Mouse (Mus musculus) embryonic facial prominence, embryonic 13.5 days (tissue): ENCODE measurements around the gene Nectin4. TPM values are rescaled to one million over a fixed set of nuclear protein-coding genes. Genes with fewer than 3 reads are reported as not detected.

Experiments used
- ATAC-seq: fragments of 200-750 bp; cut with Nextera tagmentation; 2 replicates; pipeline ENCODE4 v1.8.0; 2017; ENCODE audit warnings: low read depth; ENCODE audit not compliant: insufficient number of reproducible peaks, insufficient read depth, low FRiP score, low TSS enrichment
- H3K27ac ChIP-seq: fragments of 300-500 bp; sonication (generic); 2 replicates; pipeline ENCODE4 v1.5.1; 2015; ENCODE audit warnings: moderate library complexity, mild to moderate bottlenecking, inconsistent platforms
- H3K27me3 ChIP-seq: fragments of 300-500 bp; sonication (generic); 2 replicates; pipeline ENCODE4 v1.6.1; 2015; ENCODE audit warnings: mild to moderate bottlenecking, inconsistent platforms
- H3K36me3 ChIP-seq: fragments of 300-500 bp; sonication (generic); 2 replicates; pipeline ENCODE4 v1.6.1; 2015; ENCODE audit warnings: mild to moderate bottlenecking, inconsistent platforms
- H3K4me1 ChIP-seq: fragments of 300-500 bp; sonication (generic); 2 replicates; pipeline ENCODE4 v1.6.1; 2015; ENCODE audit warnings: inconsistent platforms
- H3K4me2 ChIP-seq: fragments of 300-500 bp; sonication (generic); 2 replicates; pipeline ENCODE4 v1.6.1; 2015; ENCODE audit warnings: moderate library complexity, mild to moderate bottlenecking, inconsistent platforms
- H3K4me3 ChIP-seq: fragments of 300-500 bp; sonication (generic); 2 replicates; pipeline ENCODE4 v1.5.1; 2015; ENCODE audit warnings: mild to moderate bottlenecking, inconsistent platforms
- H3K9ac ChIP-seq: fragments of 300-500 bp; sonication (generic); 2 replicates; pipeline ENCODE4 v1.6.1; 2015; ENCODE audit warnings: mild to moderate bottlenecking, inconsistent platforms
- H3K9me3 ChIP-seq: fragments of 300-500 bp; sonication (generic); 2 replicates; pipeline ENCODE4 v1.6.1; 2016; ENCODE audit warnings: inconsistent platforms
- WGBS: fragments of 180-500 bp; shearing (Covaris S2); methylation state at CpG from one replicate; pipeline ENCODE4 v1.1.7; 2015; ENCODE audit warnings: mixed read lengths; 5-methylcytosine and 5-hydroxymethylcytosine counted together
- polyA plus RNA-seq: library from polyadenylated mRNA; unstranded; fragments of >200 nt; fragmentation: Nextera tagmentation; extraction: Ambion mirVana; gene quantifications from 2 replicates; pipeline ENCODE4 v1.2.1, GENCODE M21; 2015

Nectin4 gene
- polyA plus RNA-seq, 1 experiment from 2014 or later, result 21.6 TPM

DNA sequence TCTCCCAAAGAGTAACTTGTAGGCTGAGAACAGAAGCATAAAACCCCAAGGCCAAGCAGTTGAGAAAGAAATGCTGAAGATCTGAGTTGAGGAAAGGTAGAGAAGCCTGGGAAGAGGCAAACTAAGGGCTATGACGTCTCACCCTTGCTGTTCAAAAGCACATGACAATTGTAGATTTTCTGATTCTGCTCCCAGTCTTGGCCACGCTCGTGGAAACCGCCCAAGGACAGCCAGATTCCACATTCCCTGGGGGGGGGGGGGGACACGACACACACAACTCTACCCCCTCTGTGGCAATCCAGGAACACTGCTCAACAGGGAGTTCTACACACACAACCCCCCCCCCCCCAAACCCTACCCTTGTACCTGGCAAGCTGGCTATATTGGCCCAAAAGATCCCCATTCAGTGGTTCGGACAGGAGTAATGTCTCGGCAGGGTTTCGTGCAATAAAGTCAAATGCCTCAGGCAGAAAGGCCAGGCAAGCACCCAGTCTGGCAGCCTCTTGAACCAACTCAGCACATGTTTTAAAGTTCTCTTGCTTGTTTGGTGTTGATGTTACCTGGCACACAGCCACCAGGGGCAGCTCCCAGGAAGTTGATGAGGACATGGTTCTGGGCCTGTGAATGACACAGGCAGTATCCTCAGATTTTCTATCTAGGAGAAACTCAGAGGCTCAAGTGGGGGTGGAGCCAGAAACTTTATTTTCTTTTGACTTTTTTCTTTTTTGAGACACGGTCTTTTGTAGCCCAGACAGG, 25.8 kb upstream of the Nectin4 start:
- Histone ChIP-seq H3K27ac (no peak overlapping the region), H3K27me3 (no peaks in the 10 kb centered on the region), H3K4me1 (peaks cover 22% of the 10 kb centered on the region), H3K4me2 (peak overlapping the region; percentile 86), H3K4me3 (no peak overlapping the region; the same call in 1 of the 2 replicates), H3K9me3 (0 out of 2 replicates have a peak, but pooled peaks cover 6% of the 10 kb centered on the region), H3K36me3 (peaks cover 46% of the 10 kb centered on the region), H3K9ac (no peak overlapping the region)
- 0 out of 2 replicates have a peak, but pooled peaks have one; percentile 16 for ATAC-seq
- WGBS, result 74% methylated on average over 8 of the region's 9 CpGs

DNA sequence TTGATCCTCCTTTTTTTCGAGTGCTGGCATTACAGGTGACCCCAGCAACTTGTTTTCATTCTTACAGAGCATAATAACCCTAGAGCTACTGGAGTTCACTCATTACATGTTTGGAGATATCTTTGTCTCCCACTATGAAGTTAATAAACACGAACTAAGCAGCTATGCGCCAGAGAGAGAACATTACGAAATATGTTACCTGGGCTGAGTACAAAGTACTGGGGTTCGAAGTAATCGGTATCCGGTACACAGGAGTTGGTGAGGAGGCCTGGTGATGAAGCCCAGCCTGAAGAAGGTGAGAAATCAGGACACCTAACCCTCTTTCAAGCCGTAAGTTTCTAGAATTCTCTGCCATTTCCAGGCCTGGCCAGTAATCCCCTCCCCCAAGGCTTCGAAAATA, 25.2 kb upstream of the Nectin4 start:
- Histone ChIP-seq H3K4me3 (peak overlapping the region; percentile 92), H3K4me1 (peaks cover 22% of the 10 kb centered on the region), H3K36me3 (peaks cover 41% of the 10 kb centered on the region), H3K9ac (peak overlapping the region; percentile 89), H3K4me2 (peak overlapping the region; percentile 86), H3K27me3 (no peaks in the 10 kb centered on the region), H3K9me3 (0 out of 2 replicates have a peak, but pooled peaks cover 6% of the 10 kb centered on the region), H3K27ac (no peak overlapping the region)
- 77% methylated on average over 9 of the region's 9 CpGs for WGBS
- no peak for ATAC-seq

DNA sequence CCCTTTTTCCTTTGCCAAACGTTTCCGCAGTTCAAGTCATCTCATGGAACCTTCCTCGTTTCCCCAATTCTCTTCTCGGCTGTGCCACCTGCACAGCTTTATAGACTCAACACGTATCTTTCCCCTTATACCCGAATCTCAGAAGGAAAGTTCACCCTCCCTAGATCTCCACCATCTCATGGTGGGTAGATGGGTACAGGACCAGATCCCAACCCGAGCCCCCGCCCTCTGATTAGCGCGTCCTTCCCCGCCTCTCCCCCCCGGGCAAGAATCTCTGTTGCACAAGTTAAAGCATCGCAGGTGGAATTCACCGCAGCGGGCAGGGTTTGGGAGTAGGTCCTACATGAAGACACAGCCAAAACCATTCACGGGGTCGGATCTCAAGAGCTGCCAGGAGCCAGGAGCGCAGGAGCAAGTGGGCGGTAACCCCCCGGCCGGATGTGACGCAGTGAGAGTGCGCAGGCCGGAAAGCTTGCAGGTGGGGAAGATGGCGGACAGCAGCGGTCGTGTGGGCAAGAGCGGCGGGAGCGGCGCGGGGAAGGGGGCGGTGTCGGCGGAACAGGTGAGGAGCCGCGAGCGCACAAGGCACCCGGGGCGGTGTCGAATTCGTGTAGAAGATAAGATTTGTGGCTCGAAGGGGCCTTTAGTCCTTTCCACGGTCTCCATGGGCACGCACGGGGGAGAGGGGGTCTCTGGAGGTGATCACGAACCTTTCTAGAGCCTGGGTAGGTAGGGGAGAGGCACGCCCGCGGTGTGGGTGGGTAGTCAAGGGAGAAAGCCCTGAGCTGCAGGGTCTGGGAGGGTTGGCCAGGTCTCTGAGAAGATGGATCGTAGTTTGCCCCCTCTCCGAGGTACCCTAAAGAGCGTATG, 24.4 kb upstream of the Nectin4 start, which contains the start of the genes Nit1 and Pfdn2:
Gene Nit1 (minus strand): TSS at position 422 of the 870 bp plus-strand sequence.
Gene Pfdn2 (plus strand): TSS at position 446 of the 870 bp plus-strand sequence.
- H3K36me3 ChIP-seq, result peaks cover 33% of the 10 kb centered on the region
- peak within 1 kb of the TSS; percentile 89 for H3K9ac ChIP-seq
- H3K4me2 ChIP-seq, result peak within 1 kb of the TSS; percentile 86
- H3K9me3 ChIP-seq, result 0 out of 2 replicates have a peak, but pooled peaks cover 6% of the 10 kb centered on the region
- H3K4me3 ChIP-seq, result peak within 1 kb of the TSS; percentile 92
- H3K27me3 ChIP-seq, result no peaks in the 10 kb centered on the region
- peak within 1 kb of the TSS; percentile 73 for H3K27ac ChIP-seq
- ATAC-seq, result peak; percentile 86
- peaks cover 22% of the 10 kb centered on the region for H3K4me1 ChIP-seq
- 1% methylated on average over 53 of the region's 53 CpGs for WGBS

DNA sequence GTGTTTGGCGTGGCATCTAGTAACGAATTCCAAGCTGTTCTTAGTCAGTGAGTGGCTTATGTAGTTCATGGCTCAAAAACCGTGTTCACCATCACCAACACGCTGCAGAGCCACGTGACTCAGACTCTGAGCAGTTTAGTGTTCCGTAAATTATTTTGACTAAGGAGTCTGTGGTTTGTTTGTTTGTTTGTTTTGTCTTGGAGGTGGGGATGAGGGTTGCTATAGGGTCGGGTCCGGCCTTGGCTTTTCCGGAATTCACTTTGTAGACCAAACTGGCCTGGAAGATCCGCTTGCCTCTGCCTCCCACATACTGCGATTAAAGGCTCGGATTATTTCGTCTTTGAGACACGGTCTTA, 23.8 kb upstream of the Nectin4 start:
- Histone ChIP-seq H3K27ac (no peak overlapping the region), H3K4me3 (peak overlapping the region; percentile 92), H3K9me3 (0 out of 2 replicates have a peak, but pooled peaks cover 6% of the 10 kb centered on the region), H3K9ac (peak overlapping the region; percentile 89), H3K4me1 (peaks cover 22% of the 10 kb centered on the region), H3K36me3 (peaks cover 27% of the 10 kb centered on the region), H3K27me3 (no peaks in the 10 kb centered on the region), H3K4me2 (peak overlapping the region; percentile 86)
- 2% methylated on average over 14 of the region's 14 CpGs for WGBS
- no peak for ATAC-seq

DNA sequence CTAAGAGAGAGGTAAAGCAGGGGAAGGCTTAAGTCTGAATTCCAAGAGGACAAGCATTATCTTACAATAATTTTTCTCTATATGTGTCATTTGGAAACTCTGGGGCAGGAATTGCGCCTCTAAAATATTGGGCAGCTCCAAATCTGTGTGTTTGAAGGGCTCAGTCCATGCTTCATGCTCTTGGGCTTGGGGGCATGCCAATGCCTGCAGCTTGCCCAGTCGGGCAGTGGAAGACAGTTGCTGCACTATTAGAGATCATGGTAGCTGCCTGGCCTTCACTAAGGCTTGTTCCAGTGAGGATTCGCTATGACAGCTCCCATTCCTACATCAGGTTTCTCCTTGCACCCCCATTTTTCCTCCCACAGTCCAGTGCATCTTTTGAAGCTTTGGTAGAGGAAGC, 21.2 kb upstream of the Nectin4 start:
- 91% methylated on average over 3 of the region's 3 CpGs for WGBS
- no peaks in the 10 kb centered on the region for H3K27me3 ChIP-seq
- no peak overlapping the region for H3K4me2 ChIP-seq
- H3K4me1 ChIP-seq, result peaks cover 22% of the 10 kb centered on the region
- H3K4me3 ChIP-seq, result no peak overlapping the region
- H3K9me3 ChIP-seq, result 0 out of 2 replicates have a peak, but pooled peaks cover 6% of the 10 kb centered on the region
- no peak overlapping the region for H3K9ac ChIP-seq
- ATAC-seq, result no peak
- H3K36me3 ChIP-seq, result peaks cover 3% of the 10 kb centered on the region; the same call in 1 of the 2 replicates
- H3K27ac ChIP-seq, result no peak overlapping the region

DNA sequence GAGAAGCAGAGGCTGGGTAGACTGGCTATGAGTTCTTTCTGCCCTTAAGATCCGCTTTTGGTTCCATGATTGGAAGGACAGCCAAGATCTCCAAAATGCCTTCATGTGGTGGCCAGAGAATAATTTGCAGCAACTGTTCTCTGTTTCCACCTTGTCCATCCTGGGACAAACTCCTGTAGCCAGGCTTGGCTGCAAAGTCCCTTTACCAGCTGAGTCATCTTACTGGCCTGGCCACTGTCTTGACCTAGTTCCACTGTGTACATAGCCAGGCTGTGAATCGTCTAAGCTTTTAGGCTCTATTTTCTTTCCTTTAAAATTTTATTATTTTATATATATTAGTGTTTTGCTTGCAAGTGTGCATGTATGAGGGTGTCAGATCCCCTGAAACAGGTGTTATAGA, 20.7 kb upstream of the Nectin4 start:
- Histone ChIP-seq H3K4me1 (peaks cover 17% of the 10 kb centered on the region), H3K36me3 (peaks cover 3% of the 10 kb centered on the region; the same call in 1 of the 2 replicates), H3K27me3 (no peaks in the 10 kb centered on the region), H3K4me2 (no peak overlapping the region), H3K9me3 (0 out of 2 replicates have a peak, but pooled peaks cover 6% of the 10 kb centered on the region), H3K4me3 (no peak overlapping the region), H3K27ac (no peak overlapping the region), H3K9ac (no peak overlapping the region)
- ATAC-seq, result no peak
- 94% methylated on average over 2 of the region's 2 CpGs for WGBS

DNA sequence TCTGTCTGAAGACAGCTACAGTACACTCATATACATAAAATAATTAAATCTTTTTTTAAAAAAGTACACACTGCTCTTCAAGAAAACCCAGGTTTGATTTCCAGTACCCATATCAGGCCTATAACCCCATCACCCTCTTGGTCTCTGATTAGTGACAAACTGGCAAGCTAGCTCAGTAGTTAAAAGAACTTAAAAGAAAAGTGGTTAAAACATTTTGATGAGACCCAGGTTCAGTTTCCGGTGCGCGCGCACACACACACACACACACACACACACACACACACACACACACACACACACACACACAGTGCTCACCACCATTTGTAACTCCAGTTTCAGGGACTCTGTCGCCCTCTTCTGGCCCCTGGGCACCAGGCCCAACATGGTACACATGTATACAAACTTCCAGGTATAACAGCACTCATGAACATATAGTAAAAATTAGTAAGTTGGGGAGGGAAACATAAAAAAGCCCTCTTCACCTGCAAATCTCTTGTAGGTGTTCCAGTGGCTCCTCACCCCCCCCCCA, 14.0 kb upstream of the Nectin4 start:
- Histone ChIP-seq H3K27ac (no peak overlapping the region), H3K9ac (no peak overlapping the region), H3K4me1 (peaks cover 10% of the 10 kb centered on the region), H3K4me2 (no peak overlapping the region), H3K4me3 (no peak overlapping the region), H3K9me3 (no peaks in the 10 kb centered on the region), H3K36me3 (peaks cover 31% of the 10 kb centered on the region), H3K27me3 (no peaks in the 10 kb centered on the region)
- no peak for ATAC-seq
- WGBS, result 75% methylated on average over 5 of the region's 5 CpGs

DNA sequence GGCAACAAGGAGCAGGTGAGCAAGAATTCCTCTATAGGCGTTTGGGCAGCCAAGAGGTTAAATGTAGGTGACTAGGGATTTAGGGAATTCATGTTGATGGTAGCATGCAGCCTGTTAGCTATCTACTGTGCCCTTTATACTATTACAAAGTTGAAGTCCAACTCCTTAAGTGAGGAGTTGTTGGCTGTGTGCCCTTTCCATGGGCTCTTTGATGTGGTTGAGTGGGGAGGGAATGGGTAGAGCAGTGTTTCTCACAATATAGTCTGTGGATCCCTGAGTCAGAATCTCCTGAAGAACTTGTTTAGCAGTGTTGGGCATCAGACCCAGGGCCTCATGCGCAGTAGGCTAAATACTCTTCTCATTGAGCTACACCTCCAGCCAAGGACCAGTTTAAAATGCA, 13.1 kb upstream of the Nectin4 start:
- Histone ChIP-seq H3K4me2 (no peak overlapping the region), H3K4me3 (no peak overlapping the region), H3K9ac (no peak overlapping the region), H3K9me3 (no peaks in the 10 kb centered on the region), H3K36me3 (peaks cover 31% of the 10 kb centered on the region), H3K4me1 (peaks cover 15% of the 10 kb centered on the region), H3K27me3 (no peaks in the 10 kb centered on the region), H3K27ac (no peak overlapping the region)
- no peak for ATAC-seq
- 88% methylated on average over 2 of the region's 2 CpGs for WGBS

DNA sequence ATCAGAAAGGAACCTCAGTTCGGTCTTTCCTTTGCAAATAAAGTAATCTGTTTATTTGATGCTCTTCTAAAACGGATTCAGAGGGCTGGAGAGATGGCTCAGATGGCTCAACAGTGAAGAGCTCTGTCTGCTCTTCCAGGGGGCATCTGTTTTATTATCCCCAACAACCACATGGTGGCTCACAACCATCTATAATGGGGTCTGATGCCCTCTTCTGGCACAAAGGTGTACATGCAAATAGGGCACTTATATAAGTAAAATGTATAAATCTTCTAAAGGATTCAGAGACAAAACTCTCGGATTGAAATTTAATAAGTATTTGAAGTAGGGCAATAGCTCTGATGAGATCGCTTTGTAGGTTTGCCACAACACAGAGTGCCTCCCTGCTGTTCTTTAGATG, 11.5 kb upstream of the Nectin4 start:
- Histone ChIP-seq H3K36me3 (peaks cover 31% of the 10 kb centered on the region), H3K27ac (no peak overlapping the region), H3K27me3 (no peaks in the 10 kb centered on the region), H3K4me2 (no peak overlapping the region), H3K4me3 (no peak overlapping the region), H3K9me3 (no peaks in the 10 kb centered on the region), H3K9ac (no peak overlapping the region), H3K4me1 (peaks cover 17% of the 10 kb centered on the region)
- ATAC-seq, result no peak
- WGBS, result 75% methylated on average over 4 of the region's 4 CpGs

DNA sequence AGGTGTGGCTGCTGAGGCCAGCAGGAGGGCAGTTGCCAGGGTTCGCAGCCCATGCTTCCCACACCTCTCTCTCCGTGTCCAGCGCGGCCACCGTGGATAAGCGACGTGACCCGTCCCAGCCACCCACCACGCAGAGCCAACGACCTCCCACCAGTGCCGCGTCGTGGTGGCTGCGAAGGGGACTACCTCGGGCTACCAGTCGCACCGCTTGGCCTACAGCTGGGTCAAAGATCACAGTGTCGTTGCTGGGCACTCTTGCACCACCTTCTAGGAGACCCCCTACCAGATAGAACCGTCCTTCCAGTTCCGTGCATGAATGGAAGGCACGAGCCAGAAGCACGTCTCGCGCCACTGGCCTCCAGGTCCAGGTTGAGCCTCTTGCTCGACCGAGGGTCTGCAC, 9.6 kb upstream of the Nectin4 start:
- Histone ChIP-seq H3K9ac (peak overlapping the region; percentile 73), H3K27me3 (no peaks in the 10 kb centered on the region), H3K4me3 (peak overlapping the region; percentile 49), H3K4me2 (peak overlapping the region; percentile 81), H3K27ac (peak overlapping the region; percentile 8; the same call in 1 of the 2 replicates), H3K9me3 (no peaks in the 10 kb centered on the region), H3K4me1 (peaks cover 17% of the 10 kb centered on the region), H3K36me3 (peaks cover 31% of the 10 kb centered on the region)
- WGBS, result 8% methylated on average over 26 of the region's 26 CpGs
- no peak; the same call in 1 of the 2 replicates for ATAC-seq

DNA sequence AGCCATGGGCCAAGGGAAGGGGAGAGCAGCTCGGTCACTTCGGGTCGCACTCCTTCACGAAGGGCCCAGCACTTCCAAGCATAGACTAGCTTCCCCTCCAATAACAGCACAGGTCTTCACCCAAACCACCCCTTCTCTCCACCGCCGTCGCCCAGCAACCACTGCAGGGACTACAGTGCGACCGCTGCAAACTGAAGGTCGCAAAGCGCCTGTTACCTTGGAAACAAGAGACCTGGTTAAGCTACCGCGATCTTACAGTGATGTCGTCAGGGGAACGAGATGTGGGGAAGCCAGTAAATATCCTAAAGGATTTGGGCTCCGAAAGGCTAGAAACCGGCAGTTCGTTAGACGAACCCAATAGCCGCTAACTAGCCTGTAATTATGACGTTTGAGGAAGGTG, 9.2 kb upstream of the Nectin4 start, which contains the start of gene Klhdc9:
Gene Klhdc9 (minus strand): TSS at position 143 of the 400 bp plus-strand sequence.
- Histone ChIP-seq H3K4me3 (peak within 1 kb of the TSS; percentile 49), H3K36me3 (peaks cover 31% of the 10 kb centered on the region), H3K9ac (peak within 1 kb of the TSS; percentile 73), H3K27me3 (no peaks in the 10 kb centered on the region), H3K27ac (peak within 1 kb of the TSS; percentile 55), H3K4me2 (peak within 1 kb of the TSS; percentile 81), H3K9me3 (no peaks in the 10 kb centered on the region), H3K4me1 (peaks cover 17% of the 10 kb centered on the region)
- WGBS, result under 1% methylated on average over 21 of the region's 21 CpGs
- peak; percentile 87 for ATAC-seq
